In the genomic region with DNA sequence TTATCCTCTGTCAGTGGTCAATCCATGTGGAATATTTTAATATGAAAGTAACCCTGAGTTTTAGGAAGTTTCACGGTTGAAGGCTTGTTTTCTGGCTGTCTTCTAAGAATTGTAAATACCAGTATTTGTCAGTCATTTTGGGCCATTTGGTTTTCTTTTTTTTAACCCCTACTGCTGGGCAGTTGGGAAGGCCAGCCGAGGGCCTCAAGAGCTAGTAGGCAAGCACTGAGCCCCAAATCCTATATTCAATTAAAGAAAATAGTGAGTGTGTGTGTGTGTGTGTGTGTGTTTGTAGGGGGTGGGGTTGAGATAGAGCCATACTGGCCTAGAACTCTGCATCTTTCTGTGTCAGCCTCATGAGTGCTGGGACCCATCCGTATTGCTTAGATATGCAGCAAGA, we compare ENCODE assay signal across 9 mouse cellular contexts. TPM values are rescaled to one million over a fixed set of nuclear protein-coding genes. Genes with fewer than 3 reads are reported as not detected.
DNase-seq lines count a peak whose midpoint lies in the region; ATAC-seq and TF ChIP-seq lines count a peak whose summit lies in the region.
"Had no signal": no experiment of that assay in that cellular context is flagged by ENCODE, and none has a peak within 500 bp of the region (broad histone marks: within the 10 kb centered on the region; RNA-seq: fewer than 3 reads in every experiment).

No protein-coding gene starts in this region.

- no peaks in the 10 kb centered on the region for H3K27me3 ChIP-seq in cerebellum, adult 2 months (ENCODE audit: control insufficient read depth, insufficient read depth, low read length)
- H3K27me3 ChIP-seq in neural tube, embryonic 11.5 days (ENCODE audit: control insufficient read depth, insufficient read depth, low read length) = no peaks in the 10 kb centered on the region
- H3K27me3 ChIP-seq in limb, embryonic 15.5 days = no peaks in the 10 kb centered on the region
- no peaks in the 10 kb centered on the region for H3K27me3 ChIP-seq in stomach, postnatal 0 days (ENCODE audit: control insufficient read depth, insufficient read depth, low read length)

- TF ChIP-seq EP300 in stomach, postnatal 0 days (optimal IDR thresholded peaks at IDR 0.05) = no peak

- 33% methylated on average over 3 of the region's 3 CpGs for WGBS in cerebellum, adult 2 months
- WGBS in neural tube, embryonic 11.5 days = 75% methylated on average over 3 of the region's 3 CpGs
- WGBS in limb, embryonic 15.5 days = 63% methylated on average over 3 of the region's 3 CpGs
- 46% methylated on average over 3 of the region's 3 CpGs for WGBS in stomach, postnatal 0 days

- peak overlapping the region; percentile 75 for H3K4me2 ChIP-seq in neural tube, embryonic 11.5 days (ENCODE audit: low read depth)
- peak overlapping the region; percentile 54 for H3K4me2 ChIP-seq in limb, embryonic 15.5 days
- peak overlapping the region; percentile 62 for H3K4me2 ChIP-seq in stomach, postnatal 0 days (replicated peaks; ENCODE audit: low read depth)

- TF ChIP-seq CTCF in cerebellum, adult 2 months (IDR thresholded peaks at IDR 0.05; ENCODE audit: borderline replicate concordance, insufficient read depth, low read depth, low read length) = no peak
- no peak for TF ChIP-seq CTCF in stomach, postnatal 0 days (IDR thresholded peaks at IDR 0.05; ENCODE audit: low read depth)

- no peak for ATAC-seq in neural tube, embryonic 11.5 days (ENCODE audit: insufficient read depth, low FRiP score, low TSS enrichment)
- no peak for ATAC-seq in limb, embryonic 15.5 days (ENCODE audit: insufficient number of reproducible peaks, low FRiP score, low TSS enrichment, low read depth)
- ATAC-seq in stomach, postnatal 0 days (ENCODE audit: low FRiP score, low TSS enrichment) = no peak

- no peak for DNase-seq in cerebellum, adult 2 months
- DNase-seq in cerebellum, adult 18-20 months = no peak
- DNase-seq in neural tube, embryonic 11.5 days (ENCODE audit: low spot score) = no peak
- no peak for DNase-seq in neural tube, embryonic 10.5 days (ENCODE audit: extremely low spot score, low spot score)
- DNase-seq in stomach, postnatal 0 days (ENCODE audit: low spot score) = no peak
- DNase-seq in urinary bladder, postnatal 36 days (ENCODE audit: low spot score in 2 of 2) = no peak
- no peak for DNase-seq in frontal cortex, postnatal 14 days (ENCODE audit: low spot score in 2 of 2)
- DNase-seq: right cerebral cortex, postnatal 25 days had no signal

- H3K9ac ChIP-seq in neural tube, embryonic 11.5 days (ENCODE audit: low read length) = no peak overlapping the region
- H3K9ac ChIP-seq in limb, embryonic 15.5 days = peak overlapping the region; percentile 98
- H3K9ac ChIP-seq in stomach, postnatal 0 days (ENCODE audit: low read length) = no peak overlapping the region

- H3K36me3 ChIP-seq in neural tube, embryonic 11.5 days (ENCODE audit: control insufficient read depth, insufficient read depth, low read length) = no peaks in the 10 kb centered on the region
- H3K36me3 ChIP-seq in limb, embryonic 15.5 days = peaks cover 20% of the 10 kb centered on the region
- no peaks in the 10 kb centered on the region for H3K36me3 ChIP-seq in stomach, postnatal 0 days (ENCODE audit: control insufficient read depth, insufficient read depth, low read length)

- TF ChIP-seq POLR2A in cerebellum, adult 2 months (IDR thresholded peaks at IDR 0.05; ENCODE audit: borderline replicate concordance, insufficient read depth, low read length) = no peak

- H3K4me3 ChIP-seq in cerebellum, adult 2 months (replicated peaks; ENCODE audit: insufficient read depth, low read depth, low read length) = peak overlapping the region; percentile 61
- peak overlapping the region; percentile 87 for H3K4me3 ChIP-seq in neural tube, embryonic 11.5 days (ENCODE audit: low read depth, low read length)
- peak overlapping the region; percentile 89 for H3K4me3 ChIP-seq in limb, embryonic 15.5 days
- peak overlapping the region; percentile 92 for H3K4me3 ChIP-seq in stomach, postnatal 0 days (ENCODE audit: low read depth, low read length)

- H3K4me1 ChIP-seq in cerebellum, adult 2 months (ENCODE audit: control insufficient read depth, insufficient read depth, low read length) = no peaks in the 10 kb centered on the region
- peaks cover 3% of the 10 kb centered on the region; the same call in 1 of the 2 replicates for H3K4me1 ChIP-seq in neural tube, embryonic 11.5 days (ENCODE audit: control insufficient read depth, insufficient read depth, low read length)
- peaks cover 6% of the 10 kb centered on the region for H3K4me1 ChIP-seq in limb, embryonic 15.5 days
- no peaks in the 10 kb centered on the region for H3K4me1 ChIP-seq in stomach, postnatal 0 days (replicated peaks; ENCODE audit: control insufficient read depth, insufficient read depth)

- H3K27ac ChIP-seq in cerebellum, adult 2 months (ENCODE audit: insufficient read depth, low read length) = no peak overlapping the region
- H3K27ac ChIP-seq in neural tube, embryonic 11.5 days (ENCODE audit: low read depth, low read length) = no peak overlapping the region
- no peak overlapping the region for H3K27ac ChIP-seq in limb, embryonic 15.5 days
- no peak overlapping the region for H3K27ac ChIP-seq in stomach, postnatal 0 days (replicated peaks)

- no peaks in the 10 kb centered on the region for H3K9me3 ChIP-seq in neural tube, embryonic 11.5 days (ENCODE audit: control insufficient read depth, low read length)
- H3K9me3 ChIP-seq in limb, embryonic 15.5 days = no peaks in the 10 kb centered on the region
- no peaks in the 10 kb centered on the region for H3K9me3 ChIP-seq in stomach, postnatal 0 days (ENCODE audit: control insufficient read depth, low read length)

RNA-seq across cellular contexts. Expression of gene Psma3, which starts 1.5 kb away (rescaled TPM):
- polyA plus RNA-seq in cerebellum, adult 2 months (2012; rRNA removed) = 177 and 184 TPM in 2 replicates
- polyA plus RNA-seq in neural tube, embryonic 11.5 days (2014; fragmentation: Nextera tagmentation; extraction: Ambion mirVana) = 640 and 649 TPM in 2 replicates
- 511 and 556 TPM in 2 replicates for polyA plus RNA-seq in limb, embryonic 15.5 days (2015; fragmentation: Nextera tagmentation; extraction: Ambion mirVana)
- polyA plus RNA-seq in stomach, postnatal 0 days (2015; fragmentation: Nextera tagmentation; extraction: Ambion mirVana) = 469 and 479 TPM in 2 replicates

RNA-seq across cellular contexts. Expression of gene Actr10, which starts 38.2 kb away (rescaled TPM):
- 108 and 110 TPM in 2 replicates for polyA plus RNA-seq in cerebellum, adult 2 months (2012; rRNA removed)
- polyA plus RNA-seq in neural tube, embryonic 11.5 days (2014; fragmentation: Nextera tagmentation; extraction: Ambion mirVana) = 290 and 299 TPM in 2 replicates
- polyA plus RNA-seq in limb, embryonic 15.5 days (2015; fragmentation: Nextera tagmentation; extraction: Ambion mirVana) = 229 and 230 TPM in 2 replicates
- 193 and 199 TPM in 2 replicates for polyA plus RNA-seq in stomach, postnatal 0 days (2015; fragmentation: Nextera tagmentation; extraction: Ambion mirVana)

RNA-seq across cellular contexts. Expression of gene Arid4a, which starts 39.9 kb away (rescaled TPM):
- polyA plus RNA-seq in cerebellum, adult 2 months (2012; rRNA removed) = 18.5 and 20.6 TPM in 2 replicates
- 32.6 and 34.4 TPM in 2 replicates for polyA plus RNA-seq in neural tube, embryonic 11.5 days (2014; fragmentation: Nextera tagmentation; extraction: Ambion mirVana)
- 39.0 and 40.9 TPM in 2 replicates for polyA plus RNA-seq in limb, embryonic 15.5 days (2015; fragmentation: Nextera tagmentation; extraction: Ambion mirVana)
- polyA plus RNA-seq in stomach, postnatal 0 days (2015; fragmentation: Nextera tagmentation; extraction: Ambion mirVana) = 22.4 and 23.3 TPM in 2 replicates
